Mouse (Mus musculus): ENCODE measurements around the gene Zfhx2.

Zfhx2 gene

GRCm38 (mm10) chr14:55105836-55106809, 14.0 kb upstream of the Zfhx2 start, which contains the start of gene Ap1g2:
Gene Ap1g2 (minus strand): TSS chr14:55106593.
- under 1% methylated on average over 39 of the region's 39 CpGs for WGBS

GRCm38 (mm10) chr14:55105386-55105785, 13.3 kb upstream of the Zfhx2 start:
- WGBS: 14% methylated on average over 7 of the region's 7 CpGs

- WGBS: 87% methylated on average over 18 of the region's 18 CpGs
Measured at GRCm38 (mm10) chr14:55104365-55104764, 12.2 kb upstream of the Zfhx2 start.

- WGBS: 82% methylated on average over 15 of the region's 15 CpGs
Measured at GRCm38 (mm10) chr14:55102253-55102785, 10.2 kb upstream of the Zfhx2 start.

- WGBS: 47% methylated on average over 4 of the region's 4 CpGs
Measured at GRCm38 (mm10) chr14:55101592-55101991, 9.5 kb upstream of the Zfhx2 start.

GRCm38 (mm10) chr14:55098067-55098466, 5.9 kb upstream of the Zfhx2 start:
- 55% methylated on average over 4 of the region's 4 CpGs for WGBS

- 68% methylated on average over 10 of the region's 10 CpGs for WGBS
Measured at GRCm38 (mm10) chr14:55097646-55098045, 5.5 kb upstream of the Zfhx2 start.

- 59% methylated on average over 9 of the region's 9 CpGs for WGBS
Measured at GRCm38 (mm10) chr14:55096573-55097087, 4.5 kb upstream of the Zfhx2 start.

- 71% methylated on average over 12 of the region's 12 CpGs for WGBS
Measured at GRCm38 (mm10) chr14:55095671-55096070, 3.5 kb upstream of the Zfhx2 start.

GRCm38 (mm10) chr14:55095263-55095662, 3.1 kb upstream of the Zfhx2 start:
- 61% methylated on average over 9 of the region's 9 CpGs for WGBS

- 1% methylated on average over 30 of the region's 30 CpGs for WGBS
Measured at GRCm38 (mm10) chr14:55094704-55095231, 2.6 kb upstream of the Zfhx2 start, which contains the start of gene Thtpa. Gene Thtpa (plus strand): TSS chr14:55094784.

- WGBS: 42% methylated on average over 6 of the region's 6 CpGs
Measured at GRCm38 (mm10) chr14:55093927-55094326, 1.8 kb upstream of the Zfhx2 start.

- WGBS: 5% methylated on average over 34 of the region's 34 CpGs
Measured at GRCm38 (mm10) chr14:55091209-55091865, 787 bp downstream of the Zfhx2 start.

- WGBS: 25% methylated on average over 13 of the region's 13 CpGs
Measured at GRCm38 (mm10) chr14:55089199-55089947, 2.8 kb downstream of the Zfhx2 start.

- WGBS: 84% methylated on average over 6 of the region's 6 CpGs
Measured at GRCm38 (mm10) chr14:55086009-55086514, 6.1 kb downstream of the Zfhx2 start.

- WGBS: 53% methylated on average over 9 of the region's 9 CpGs
Measured at GRCm38 (mm10) chr14:55085324-55086008, 6.7 kb downstream of the Zfhx2 start.

- 34% methylated on average over 6 of the region's 6 CpGs for WGBS
Measured at GRCm38 (mm10) chr14:55083481-55083880, 8.6 kb downstream of the Zfhx2 start.

- WGBS: 33% methylated on average over 5 of the region's 5 CpGs
Measured at GRCm38 (mm10) chr14:55081105-55081504, 11.0 kb downstream of the Zfhx2 start.

GRCm38 (mm10) chr14:55079214-55079970, 12.7 kb downstream of the Zfhx2 start:
- 18% methylated on average over 8 of the region's 8 CpGs for WGBS
